Mouse (Mus musculus) left cerebral cortex, postnatal 14 days (tissue): ENCODE results near the gene Gm3250. TPM values are rescaled to one million over a fixed set of nuclear protein-coding genes. Genes with fewer than 3 reads are reported as not detected.
"Not testable (repeated sequence)": the region's sequence is repeated elsewhere in the genome, so short reads cannot be mapped to it uniquely, and the experiment has no call there.

ENCODE experiments used
- DNase-seq, 2 experiments: peaks; one replicate each; pipeline ENCODE4 v3.0.0; 2021 to 2022; ENCODE audit warnings: low spot score in 2 of 2, mixed read lengths in 1 of 2
- intact Hi-C: fragments of 180-260 bp; cut with DNase I; formaldehyde crosslinking; loops from one replicate; pipeline ENCODE4 v1.15.1; 2025
- total RNA-seq, 2 experiments: library from RNA; stranded (reverse); gene quantifications; 2 replicates each; pipeline ENCODE4 v1.2.3; 2021

Gene Gm3250
- total RNA-seq, 2 experiments from 2014 or later = not detected

DNA sequence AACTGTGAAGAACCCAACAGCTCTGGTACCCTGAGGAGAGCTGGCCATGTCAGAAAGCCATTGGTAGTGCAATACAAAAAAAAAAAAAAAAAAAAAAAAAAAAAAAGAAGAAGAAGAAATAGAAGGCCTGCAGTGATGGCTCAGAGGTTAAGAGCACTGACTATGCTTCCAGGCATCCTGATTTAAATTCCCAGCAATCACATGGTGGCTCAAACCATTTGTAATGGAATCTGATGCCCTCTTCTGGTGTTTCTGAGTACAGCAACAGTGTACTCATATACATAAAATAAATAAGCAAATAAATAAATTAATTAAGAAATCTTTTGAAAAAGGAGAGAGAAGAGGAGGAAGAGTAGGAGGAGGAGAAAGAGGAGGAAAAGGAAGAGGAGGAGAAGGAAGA, 28.9 kb downstream of the Gm3250 start:
- intact Hi-C loops = no loop called here
- DNase-seq = no peak

- intact Hi-C loops, DNase-seq: not testable (repeated sequence)
Observed at GRCm38 (mm10) chr10:77752312-77752711, 30.0 kb downstream of the Gm3250 start.

DNA sequence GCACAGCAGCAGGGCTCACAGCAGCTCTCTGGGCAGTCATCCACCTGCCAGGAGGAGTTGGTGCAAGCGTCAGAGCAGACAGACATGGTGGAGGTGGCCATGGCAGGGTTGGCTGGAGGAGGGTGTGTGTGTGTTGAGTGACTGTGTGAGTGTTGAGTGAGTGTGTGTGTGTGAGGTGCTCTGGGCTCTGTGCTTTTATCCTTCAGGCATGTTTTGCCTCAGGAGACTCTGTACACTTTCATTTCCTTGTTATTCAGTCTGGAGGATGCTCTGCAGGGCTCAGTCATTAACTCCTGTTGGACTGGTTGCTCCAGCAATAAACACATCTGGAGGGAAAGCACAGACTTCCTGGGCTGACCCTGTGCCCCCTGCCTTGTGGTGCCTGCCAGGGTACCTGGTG, 31.1 kb downstream of the Gm3250 start, which contains the start of gene Gm9736:
TSS of gene Gm9736 (minus strand) at position 101 of the 400 bp plus-strand sequence.
- intact Hi-C loops, DNase-seq: not testable (repeated sequence)

DNA sequence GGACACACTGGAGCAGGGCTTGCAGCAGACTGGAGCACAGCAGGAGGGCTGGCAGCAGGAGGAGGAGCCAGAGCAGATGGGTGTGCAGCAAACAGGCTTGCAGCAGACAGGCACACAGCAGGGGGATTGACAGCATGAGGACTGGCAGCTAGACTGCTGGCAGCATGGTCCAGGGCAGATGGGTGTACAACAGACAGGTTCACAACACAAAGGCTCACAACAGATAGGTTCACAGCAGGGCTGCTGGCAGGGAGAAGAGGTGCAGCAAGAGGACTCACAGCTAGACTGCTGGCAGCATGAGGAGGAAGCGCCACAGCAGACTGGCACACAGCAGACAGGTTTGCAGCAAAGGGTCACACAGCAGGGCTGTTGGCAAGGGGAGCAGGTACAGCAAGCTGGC, 31.7 kb downstream of the Gm3250 start:
- DNase-seq, intact Hi-C loops: not testable (repeated sequence)

DNA sequence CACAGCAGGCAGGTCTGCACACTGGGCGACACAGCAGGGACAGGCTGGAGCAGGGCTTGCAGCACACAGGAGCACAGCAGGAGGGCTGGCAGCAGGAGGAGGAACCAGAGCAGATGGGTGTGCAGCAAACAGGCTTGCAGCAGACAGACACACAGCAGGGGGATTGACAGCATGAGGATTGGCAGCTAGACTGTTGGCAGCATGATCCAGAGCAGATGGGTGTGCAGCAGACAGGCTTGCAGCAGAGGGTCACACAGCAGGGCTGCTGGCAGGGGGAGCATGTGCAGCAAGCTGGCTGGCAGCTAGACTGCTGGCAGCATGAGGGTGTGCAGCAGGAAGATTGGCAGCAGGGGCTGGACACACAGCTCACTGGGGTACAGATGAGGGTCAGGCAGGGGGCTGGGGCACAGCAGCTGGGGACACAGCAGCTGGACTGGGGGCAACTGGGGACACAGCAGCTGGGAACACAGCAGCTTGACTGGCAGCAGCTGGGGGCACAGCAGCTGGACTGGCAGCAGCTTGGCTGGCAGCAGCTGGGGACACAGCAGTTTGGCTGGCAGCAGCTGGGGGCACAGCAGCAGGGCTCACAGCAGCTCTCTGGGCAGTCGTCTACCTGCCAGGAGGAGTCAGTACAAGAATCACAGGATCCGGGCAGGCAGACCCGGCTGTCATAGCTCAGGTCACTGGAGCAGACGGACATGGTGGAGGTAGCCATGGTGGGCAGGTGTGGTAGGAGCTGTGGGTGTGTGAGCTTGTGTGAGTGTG, 40.2 kb downstream of the Gm3250 start, which contains the start of gene Gm18596:
TSS of gene Gm18596 (minus strand) at position 715 of the 765 bp plus-strand sequence.
- DNase-seq, intact Hi-C loops: not testable (repeated sequence)

DNA sequence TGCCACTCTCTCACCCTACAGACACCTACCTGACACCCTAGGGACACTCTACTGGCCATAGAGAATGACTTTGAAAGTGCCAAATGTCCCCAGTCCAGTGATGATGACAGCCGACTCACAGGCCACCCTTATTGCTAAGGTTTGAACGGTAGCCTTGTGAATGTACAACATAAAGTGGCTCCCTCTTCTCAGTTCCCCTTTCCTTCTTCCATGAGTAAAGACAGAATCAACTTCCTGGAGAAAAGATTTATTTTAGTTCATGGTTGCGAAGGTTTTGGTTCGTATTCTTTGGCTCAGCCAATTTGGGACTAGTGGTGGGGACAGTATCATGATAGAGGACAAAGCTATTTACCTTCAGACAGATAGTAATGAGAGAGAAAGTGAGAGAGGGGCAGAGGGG, 43.4 kb downstream of the Gm3250 start:
- DNase-seq = no peak
- intact Hi-C loops = no loop called here

DNA sequence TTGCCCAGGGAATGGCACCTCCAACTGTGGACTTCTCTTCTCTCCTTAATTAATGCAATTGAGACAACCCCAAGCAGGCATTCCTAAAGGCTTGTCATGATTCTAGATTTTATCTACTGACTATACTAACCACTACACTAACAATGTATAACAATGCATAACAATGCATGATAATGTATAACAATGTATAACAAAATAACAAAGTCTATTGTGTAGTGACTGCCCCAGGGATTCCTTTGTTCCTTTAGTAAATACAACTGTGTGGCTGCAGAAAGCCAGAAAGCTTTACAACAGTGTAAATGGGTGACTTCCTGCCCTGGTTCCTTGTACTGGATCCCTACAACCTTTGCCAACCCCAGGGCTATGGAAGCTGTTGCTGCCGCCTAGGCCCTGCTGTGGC, 46.4 kb downstream of the Gm3250 start:
- intact Hi-C loops = no loop called here
- no peak for DNase-seq

Other genes starting within 250 kb of the Gm3250 start
- 10 to 100 TPM; 74.0 to 75.1 TPM for gene Pttg1ip, start 200.8 kb downstream of the Gm3250 start, total RNA-seq
- 100 to 1,000 TPM; 129 to 135 TPM for gene Sumo3, start 176.4 kb downstream of the Gm3250 start, total RNA-seq
- gene Gm49325, start 176.3 kb downstream of the Gm3250 start, total RNA-seq = 10 to 100 TPM in 1 of 2 experiments, 1 to 10 TPM in 1; 6.7 to 15.7 TPM
- gene Ube2g2, start 160.3 kb downstream of the Gm3250 start, total RNA-seq = 10 to 100 TPM; 36.3 to 41.6 TPM
- gene Tspear, start 96.0 kb downstream of the Gm3250 start, total RNA-seq = under 1 TPM in 1 of 2 experiments, not detected in 1; 0.15 TPM
- not detected for gene Gm19402, start 91.8 kb downstream of the Gm3250 start, total RNA-seq
- not detected for gene Gm9508, start 85.3 kb downstream of the Gm3250 start, total RNA-seq
- gene Gm10272, start 75.9 kb downstream of the Gm3250 start, total RNA-seq = not detected
- not detected for gene Gm10024, start 71.1 kb downstream of the Gm3250 start, total RNA-seq
- not detected for gene Gm10142, start 66.7 kb downstream of the Gm3250 start, total RNA-seq
- not detected for gene Krtap12-1, start 61.9 kb downstream of the Gm3250 start, total RNA-seq
- gene Gm10100, start 56.1 kb downstream of the Gm3250 start, total RNA-seq = not detected
- not detected for gene Gm18596, start 39.9 kb downstream of the Gm3250 start, total RNA-seq
- not detected for gene Gm9736, start 31.2 kb downstream of the Gm3250 start, total RNA-seq
- gene Gm3233, start 22.9 kb downstream of the Gm3250 start, total RNA-seq = not detected
- not detected for gene Gm3238, start 11.2 kb downstream of the Gm3250 start, total RNA-seq
- not detected for gene Gm7138, start 5.6 kb downstream of the Gm3250 start, total RNA-seq
- not detected for gene Gm7137, start 5.7 kb upstream of the Gm3250 start, total RNA-seq
- not detected for gene Gm9639, start 12.5 kb upstream of the Gm3250 start, total RNA-seq
- gene Gm19668, start 16.6 kb upstream of the Gm3250 start, total RNA-seq = not detected
- not detected for gene Gm9507, start 29.3 kb upstream of the Gm3250 start, total RNA-seq
- gene Gm2696, start 32.1 kb upstream of the Gm3250 start, total RNA-seq = not detected
- gene Krtap10-4, start 44.6 kb upstream of the Gm3250 start, total RNA-seq = not detected
- gene Krtap10-10, start 53.4 kb upstream of the Gm3250 start, total RNA-seq = not detected
- gene Gm36176, start 64.3 kb upstream of the Gm3250 start, total RNA-seq = not detected
- gene Gm10318, start 70.3 kb upstream of the Gm3250 start, total RNA-seq = not detected
- not detected for gene Gm3285, start 79.4 kb upstream of the Gm3250 start, total RNA-seq
- 10 to 100 TPM; 19.4 to 20.8 TPM for gene Lrrc3, start 120.0 kb upstream of the Gm3250 start, total RNA-seq
- gene Trpm2, start 188.0 kb upstream of the Gm3250 start, total RNA-seq = 10 to 100 TPM; 32.1 to 33.3 TPM
- gene 1810043G02Rik, start 196.0 kb upstream of the Gm3250 start, total RNA-seq = 10 to 100 TPM; 33.0 to 37.4 TPM
- 100 to 1,000 TPM; 117 to 120 TPM for gene Pfkl, start 227.5 kb upstream of the Gm3250 start, total RNA-seq